Mouse (Mus musculus) CD8-positive naive resting alpha-beta T cell, adult 2 months (primary cell): ENCODE data around the gene Crcp.
"Not testable (repeated sequence)": the region's sequence is repeated elsewhere in the genome, so short reads cannot be mapped to it uniquely, and the experiment has no call there.

ENCODE experiments used
- DNase-seq, 2 experiments: peaks; one replicate each; pipeline ENCODE4 v3.0.0; 2022; ENCODE audit warnings: low read depth in 2 of 2, low spot score in 2 of 2

The Crcp gene

DNA sequence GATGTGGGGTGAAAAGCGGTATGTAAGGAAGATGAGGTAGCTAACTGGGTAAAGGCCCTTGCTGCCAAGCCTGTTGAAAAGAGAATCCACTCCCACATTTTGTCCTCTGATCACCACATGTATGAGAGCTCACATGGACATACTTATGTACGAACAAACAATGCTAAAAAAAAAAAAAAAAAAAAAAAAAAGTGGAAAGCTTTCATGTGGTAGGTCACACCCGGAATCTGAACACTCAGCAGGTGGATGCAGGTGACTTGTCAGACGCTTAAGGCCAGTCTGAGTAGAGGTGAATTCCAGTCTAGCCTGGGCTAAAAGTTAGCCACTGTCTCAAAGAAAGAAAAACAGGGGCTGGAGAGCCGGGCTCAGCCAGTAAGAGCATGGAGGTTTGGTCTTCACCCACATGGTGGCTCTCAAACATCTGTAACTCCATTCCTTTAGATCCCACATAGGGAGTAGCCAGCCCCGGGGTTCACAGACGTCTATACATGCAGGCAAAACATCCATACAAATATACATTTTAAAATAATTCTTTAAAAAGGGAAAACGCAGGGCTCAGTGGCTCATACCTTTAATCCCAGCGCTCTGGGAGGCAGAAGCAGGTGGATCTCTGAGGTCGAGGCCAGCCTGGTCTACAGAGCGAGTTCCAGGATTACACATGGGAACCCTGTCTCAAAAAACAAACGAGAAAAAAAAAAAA lies 5.9 kb upstream of the Crcp start:
- no peak for DNase-seq

DNA sequence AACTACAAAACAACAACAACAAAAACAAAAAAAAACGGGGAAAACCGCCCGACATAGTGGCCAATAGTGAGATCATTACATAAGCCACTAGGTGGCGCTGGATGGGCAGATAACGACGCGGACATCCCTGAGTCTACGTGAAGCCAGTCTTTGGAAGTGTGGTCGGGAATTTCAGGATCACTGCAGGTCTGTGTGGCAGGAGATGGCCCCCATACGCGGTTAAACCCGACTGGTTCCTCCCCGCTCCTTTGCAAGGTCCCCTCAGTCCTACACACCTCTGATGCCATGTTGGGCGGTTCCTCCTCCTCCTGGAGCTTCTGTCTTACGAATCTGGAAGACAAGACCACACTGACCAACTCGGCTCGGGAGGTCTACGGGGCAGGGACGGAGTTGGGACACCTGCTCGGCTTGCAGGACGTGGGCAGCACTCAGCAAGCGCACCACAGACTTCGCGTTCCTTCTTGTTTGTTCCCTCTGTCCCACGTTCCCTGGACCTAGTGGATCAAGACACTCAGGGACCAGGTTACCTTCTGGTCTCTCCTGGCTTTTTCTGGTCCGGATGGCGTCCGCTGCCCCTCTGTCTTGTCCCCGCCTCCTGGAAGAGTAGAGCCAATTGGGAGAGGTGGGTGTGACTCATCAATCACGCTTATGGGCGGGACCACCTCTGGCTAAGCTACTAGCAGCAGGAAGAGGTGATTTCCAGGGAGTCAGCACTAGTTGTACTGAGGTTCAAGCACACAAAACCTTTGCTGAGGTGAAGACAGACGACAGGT lies 5.1 kb upstream of the Crcp start:
- peak; percentile 53 to 62 for DNase-seq

DNA sequence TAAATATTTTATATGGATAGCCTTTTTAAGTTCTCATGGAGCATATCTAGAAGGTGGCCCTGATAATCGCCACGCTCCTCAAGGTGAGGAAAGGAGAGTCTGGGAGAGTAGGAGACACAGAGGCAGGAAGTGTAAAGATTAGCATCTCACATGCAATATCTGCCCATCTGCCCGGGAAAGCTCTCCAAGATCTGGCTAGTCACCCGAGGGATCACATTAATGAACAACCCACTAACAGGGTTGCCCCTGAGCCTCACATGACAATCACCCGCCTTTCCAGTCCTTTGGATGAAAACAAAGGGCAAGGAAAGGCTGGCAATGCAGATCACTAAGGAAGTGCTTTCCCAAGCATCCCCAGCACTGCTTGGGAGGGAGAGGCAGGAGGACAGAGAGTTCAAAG lies 2.0 kb upstream of the Crcp start:
- DNase-seq, result no peak

GRCm38 (mm10) chr5:130027696-130028095 lies 1.4 kb upstream of the Crcp start:
- no peak for DNase-seq

- DNase-seq, result no peak
Observed at GRCm38 (mm10) chr5:130031410-130032390, 2.6 kb downstream of the Crcp start.

- DNase-seq, result no peak
Observed at GRCm38 (mm10) chr5:130033869-130034268, 4.8 kb downstream of the Crcp start.

- DNase-seq, result not testable (repeated sequence)
Observed at GRCm38 (mm10) chr5:130036300-130036699, 7.2 kb downstream of the Crcp start.

DNA sequence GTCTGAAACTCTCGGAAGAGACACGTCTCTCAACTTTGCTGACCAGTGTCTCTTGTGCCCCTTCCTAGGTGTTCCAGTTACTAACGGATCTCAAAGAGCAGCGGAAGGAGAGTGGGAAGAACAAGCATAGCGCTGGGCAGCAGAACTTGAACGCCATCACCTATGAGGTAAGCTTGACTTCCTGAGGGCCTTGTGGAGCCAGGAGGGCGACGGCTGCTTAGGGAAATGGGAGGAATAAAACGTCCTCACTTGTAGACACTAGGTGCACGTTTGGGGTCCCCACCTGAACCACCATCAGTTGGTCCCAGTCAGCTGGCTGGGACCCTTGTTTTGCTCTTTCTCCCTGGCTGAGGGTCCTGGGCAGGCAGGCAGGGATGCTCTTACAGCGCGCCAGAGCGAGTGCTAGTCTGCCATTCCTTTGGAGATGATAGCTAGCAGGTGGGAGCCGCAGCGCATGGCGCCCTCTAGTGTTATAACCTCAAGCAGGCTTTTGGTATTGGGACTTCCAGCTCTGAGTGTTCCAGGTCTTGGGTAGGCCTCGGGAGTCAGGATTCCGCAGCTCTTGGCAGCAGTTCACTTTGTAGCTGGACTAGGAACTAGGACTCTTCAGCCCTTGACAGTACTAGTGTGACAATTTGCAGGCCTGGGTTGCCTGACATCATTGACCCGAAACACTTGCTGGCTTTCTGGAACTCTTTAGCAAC lies 8.8 kb downstream of the Crcp start:
- peak; percentile 22 to 33 for DNase-seq

DNA sequence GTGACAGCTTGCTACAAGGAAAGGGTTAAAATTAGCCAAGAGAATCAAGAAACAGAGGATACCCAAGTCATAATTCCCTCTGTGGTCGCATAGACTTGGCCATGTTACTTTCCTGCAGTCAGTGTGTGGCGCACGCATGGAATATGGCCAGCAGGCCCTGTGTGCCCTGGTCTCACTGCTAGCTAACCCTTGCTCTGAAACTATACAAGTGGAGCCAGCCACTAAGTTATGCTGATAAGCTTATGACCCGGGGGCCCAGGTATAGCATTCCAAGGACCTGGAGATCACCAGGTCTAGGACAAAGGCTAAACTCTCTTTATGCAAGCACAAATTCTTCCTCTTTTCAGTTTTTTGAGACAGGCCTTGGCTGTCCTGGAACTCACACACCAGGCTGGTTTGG lies 11.7 kb downstream of the Crcp start:
- DNase-seq, result no peak

- no peak for DNase-seq
Observed at GRCm38 (mm10) chr5:130041262-130041661, 12.2 kb downstream of the Crcp start.

DNA sequence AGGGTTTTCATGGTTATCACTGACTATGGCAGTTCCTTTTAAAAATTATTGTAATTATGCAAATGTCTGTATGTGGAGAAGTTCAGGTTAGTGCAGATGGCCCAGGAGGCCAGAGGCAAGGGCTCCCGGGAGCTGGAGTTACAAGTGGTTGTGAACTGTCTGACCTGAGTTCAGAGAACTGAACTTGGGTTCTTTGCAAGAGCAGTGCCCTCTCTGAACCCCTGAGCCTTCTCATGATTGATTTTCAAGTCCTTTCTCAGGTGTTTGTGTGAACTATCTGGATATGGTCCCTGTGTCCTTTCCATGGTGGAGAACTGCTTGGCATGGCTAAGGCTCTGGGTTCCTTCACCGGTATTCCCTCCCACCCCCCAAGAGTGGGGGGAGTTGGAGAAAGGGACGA lies 14.7 kb downstream of the Crcp start:
- DNase-seq, result no peak

DNA sequence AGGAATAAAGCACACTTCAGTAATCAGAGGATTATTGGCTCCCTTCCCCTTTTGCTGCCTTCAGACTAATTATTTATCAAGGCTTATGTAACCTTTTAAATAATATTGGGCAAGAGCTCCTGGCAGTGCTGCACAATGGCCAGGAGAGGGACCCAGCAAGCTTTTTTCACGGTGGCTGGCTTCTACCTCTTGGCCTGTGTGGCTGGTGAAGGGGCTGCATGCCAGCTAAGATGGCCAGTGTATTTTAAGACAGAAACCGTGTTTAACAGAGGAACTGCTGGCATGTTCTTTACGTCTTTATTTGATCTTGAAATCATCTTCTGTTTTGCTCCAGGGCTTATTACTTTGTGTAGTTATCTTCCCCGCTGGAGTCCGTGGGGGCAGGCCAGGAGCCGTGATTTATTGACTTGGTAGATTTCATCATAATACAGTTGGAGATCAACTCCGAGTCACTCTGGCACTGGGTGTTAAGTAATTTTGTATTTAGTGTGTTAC lies 15.2 kb downstream of the Crcp start:
- DNase-seq, result no peak

- no peak for DNase-seq
Observed at GRCm38 (mm10) chr5:130046100-130046499, 17.0 kb downstream of the Crcp start.

- no peak for DNase-seq
Observed at GRCm38 (mm10) chr5:130046589-130046988, 17.5 kb downstream of the Crcp start.

DNA sequence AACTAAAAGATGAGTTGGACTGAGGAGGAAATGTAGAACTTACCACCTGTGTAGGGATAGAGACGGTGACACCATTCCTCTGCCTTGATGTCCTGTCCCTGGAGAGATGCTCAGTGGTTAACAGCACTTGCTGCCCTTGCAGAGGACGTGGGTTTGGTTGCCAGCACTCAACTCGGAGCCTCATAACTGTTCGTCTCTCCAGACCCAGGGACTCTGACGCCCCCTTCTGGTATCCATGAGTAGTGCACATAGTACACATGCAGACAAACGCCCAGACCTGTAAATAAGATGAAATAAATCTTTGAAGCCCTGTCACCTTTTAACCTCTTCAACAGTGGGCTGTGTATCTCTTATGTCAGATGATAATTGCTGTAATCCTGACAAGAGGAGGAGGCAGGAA lies 17.9 kb downstream of the Crcp start:
- DNase-seq, result no peak

DNA sequence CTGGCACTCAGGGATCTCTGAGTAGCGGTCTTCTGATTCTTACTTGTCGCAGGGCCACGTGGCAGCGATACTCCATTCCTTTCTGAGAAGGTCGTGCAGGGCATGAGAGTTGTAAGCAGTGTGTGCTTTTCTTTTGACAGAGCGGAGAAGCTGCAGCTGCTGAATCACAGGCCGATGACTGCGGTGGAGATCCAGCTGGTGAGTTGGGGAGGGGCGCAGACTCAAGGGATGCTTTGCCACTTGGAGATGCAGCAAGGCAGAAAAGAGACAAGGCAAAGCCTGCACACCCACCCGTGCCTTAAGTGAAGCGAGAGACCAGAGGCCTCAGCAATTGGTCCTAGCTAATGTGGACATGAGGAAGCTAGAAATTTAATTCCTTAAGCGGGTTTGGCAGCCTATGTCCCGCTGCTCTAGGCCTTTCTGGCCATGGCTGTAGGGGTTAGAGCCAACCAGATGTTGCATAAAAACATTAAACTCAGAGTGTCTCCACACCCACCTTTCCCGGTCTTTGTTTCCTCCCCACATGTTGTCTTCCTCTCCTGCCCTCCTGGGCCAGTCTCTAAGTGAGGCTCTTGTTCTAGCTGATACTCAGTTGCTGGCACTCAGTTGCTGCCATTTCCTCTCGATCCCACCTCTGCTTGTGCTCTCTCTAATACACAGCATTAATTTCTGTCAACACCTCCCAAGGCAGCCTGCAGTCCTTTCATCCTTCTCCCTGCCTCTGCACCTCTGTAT lies 19.9 kb downstream of the Crcp start:
- no peak for DNase-seq

DNA sequence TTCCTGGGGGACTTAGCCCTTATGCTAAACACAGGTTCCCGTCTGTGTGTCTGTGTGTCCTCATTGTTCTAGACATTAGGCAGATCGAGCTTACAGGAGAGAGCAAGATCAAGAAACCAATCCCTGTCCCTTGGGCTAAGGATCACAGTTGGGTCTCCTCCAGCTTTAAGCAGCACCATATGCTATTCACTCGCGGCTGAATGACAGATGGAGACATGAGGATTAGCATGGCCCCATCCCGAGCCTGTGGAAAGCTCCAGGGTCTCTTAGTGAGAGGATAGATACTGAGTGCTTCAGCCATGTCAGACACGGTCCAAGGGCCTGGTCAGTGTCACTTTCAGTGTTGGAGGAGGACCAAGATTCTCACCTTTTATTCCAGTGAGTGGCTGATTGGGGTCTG lies 21.3 kb downstream of the Crcp start:
- DNase-seq, result no peak

DNA sequence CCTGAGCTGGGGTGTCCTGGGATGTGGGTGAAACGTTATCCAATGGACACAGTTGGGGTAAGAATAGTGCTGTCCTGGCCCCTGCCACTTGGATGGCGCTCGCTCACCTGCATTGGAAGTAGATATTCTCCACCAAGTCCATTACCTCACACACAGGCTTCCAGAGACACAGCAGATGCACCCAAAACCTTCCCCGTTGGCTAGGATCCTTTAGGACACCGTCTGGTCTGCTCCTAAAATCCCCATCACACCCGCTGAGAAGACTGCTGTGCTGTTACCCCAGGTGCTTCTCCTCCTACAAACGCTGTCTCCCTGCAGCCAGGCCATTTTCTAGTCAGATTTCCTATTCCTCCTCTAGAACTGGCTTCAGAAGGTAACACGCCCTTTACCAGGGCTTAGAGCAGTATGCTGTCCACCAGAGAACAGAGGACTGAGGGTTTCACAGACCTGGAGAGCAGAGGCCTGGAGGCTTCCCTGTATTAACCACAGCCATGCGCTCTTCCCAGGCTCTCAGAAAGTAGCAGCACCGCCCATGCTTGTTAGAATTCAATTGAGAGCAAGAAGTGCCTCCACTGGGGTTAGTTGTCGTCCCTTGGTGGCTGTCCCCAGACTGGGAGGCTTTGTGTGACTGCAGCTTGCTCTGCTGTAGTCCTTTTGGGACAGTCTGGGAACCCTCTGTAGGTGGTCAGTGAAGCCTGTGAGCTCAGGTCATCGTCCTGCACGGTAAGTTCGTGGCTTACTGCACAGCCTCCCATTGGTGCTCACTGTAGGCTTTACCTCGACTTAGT lies 22.2 kb downstream of the Crcp start:
- no peak for DNase-seq

- DNase-seq, result no peak
Observed at GRCm38 (mm10) chr5:130052510-130052909, 23.4 kb downstream of the Crcp start.
